Mouse (Mus musculus) brain, embryonic 14.5 days (tissue): ENCODE data around the gene Mbd3.

Experiments used
- CTCF ChIP-seq: fragments of 200-500 bp; IDR thresholded peaks from 2 replicates; pipeline ENCODE4 v1.5.1; 2012; ENCODE audit warnings: inconsistent platforms, mild to moderate bottlenecking, moderate library complexity, borderline replicate concordance; ENCODE audit not compliant: insufficient read depth, insufficient read length; ENCODE audit errors: extremely low read depth
- POLR2A ChIP-seq: fragments of 200-500 bp; IDR thresholded peaks from 2 replicates; pipeline ENCODE4 v1.6.1; 2012; ENCODE audit warnings: mild to moderate bottlenecking, inconsistent platforms, borderline replicate concordance; ENCODE audit not compliant: poor library complexity, insufficient read depth, insufficient read length, severe bottlenecking; ENCODE audit errors: extremely low read depth

DNA sequence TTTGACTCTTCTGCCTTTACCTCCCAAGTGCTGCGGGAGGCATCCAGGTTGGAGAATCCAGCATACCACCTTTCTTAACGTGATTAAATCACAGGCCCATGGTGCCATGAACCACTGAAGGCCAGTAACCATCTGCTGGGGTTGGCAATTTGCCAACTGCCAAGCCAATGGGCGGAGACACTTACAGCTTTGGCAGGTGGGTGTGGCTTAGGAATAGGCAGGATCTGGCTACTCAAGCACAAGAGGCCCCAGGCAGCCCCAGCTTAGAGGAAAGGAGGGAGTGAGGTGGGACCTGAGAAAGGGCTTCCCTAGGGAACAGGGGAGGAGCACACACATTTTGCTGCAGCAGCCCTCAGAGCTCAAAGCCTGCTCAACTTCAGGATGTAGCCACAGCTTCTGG is 19.0 kb upstream of the Mbd3 start:
- TF ChIP-seq CTCF (no peak), POLR2A (no peak)
